Mouse (Mus musculus) layer of hippocampus, postnatal 10 days (tissue): Measurements from ENCODE around the gene Kl. TPM values are rescaled to one million over a fixed set of nuclear protein-coding genes. Genes with fewer than 3 reads are reported as not detected.

Experiments used
- DNase-seq, 2 experiments: peaks; one replicate each; pipeline ENCODE4 v3.0.0; 2021; ENCODE audit warnings: low spot score in 2 of 2
- total RNA-seq, 2 experiments: library from RNA; stranded (reverse); gene quantifications; 2 replicates each; pipeline ENCODE4 v1.2.3; 2021

Gene Kl
- total RNA-seq, 2 experiments from 2014 or later: 3.9 to 5.1 TPM

GRCm38 (mm10) chr5:150961615-150962014 lies 9.2 kb downstream of the Kl start:
- DNase-seq: no peak

GRCm38 (mm10) chr5:150962756-150963155 lies 10.3 kb downstream of the Kl start:
- no peak for DNase-seq

- DNase-seq: no peak
Measured at GRCm38 (mm10) chr5:150967925-150968324, 15.5 kb downstream of the Kl start.

- no peak for DNase-seq
Measured at GRCm38 (mm10) chr5:150970551-150970950, 18.1 kb downstream of the Kl start.

- no peak for DNase-seq
Measured at GRCm38 (mm10) chr5:150971126-150971525, 18.7 kb downstream of the Kl start.

- DNase-seq: no peak
Measured at GRCm38 (mm10) chr5:150974226-150974625, 21.8 kb downstream of the Kl start.

GRCm38 (mm10) chr5:150977383-150977958 lies 25.1 kb downstream of the Kl start:
- no peak for DNase-seq

GRCm38 (mm10) chr5:150979341-150980136 lies 27.1 kb downstream of the Kl start:
- no peak for DNase-seq

GRCm38 (mm10) chr5:150982082-150982481 lies 29.7 kb downstream of the Kl start:
- DNase-seq: no peak

- no peak for DNase-seq
Measured at GRCm38 (mm10) chr5:150994096-150994495, 41.7 kb downstream of the Kl start.

GRCm38 (mm10) chr5:150996586-150996985 lies 44.2 kb downstream of the Kl start:
- no peak for DNase-seq

GRCm38 (mm10) chr5:151001111-151001510 lies 48.7 kb downstream of the Kl start:
- no peak for DNase-seq

- no peak for DNase-seq
Measured at GRCm38 (mm10) chr5:151002051-151002450, 49.6 kb downstream of the Kl start.

- DNase-seq: no peak
Measured at GRCm38 (mm10) chr5:151004216-151004755, 51.9 kb downstream of the Kl start.

GRCm38 (mm10) chr5:151018450-151018849 lies 66.0 kb downstream of the Kl start:
- no peak for DNase-seq

- DNase-seq: no peak
Measured at GRCm38 (mm10) chr5:151018959-151019358, 66.6 kb downstream of the Kl start.

GRCm38 (mm10) chr5:151020031-151020820 lies 67.8 kb downstream of the Kl start:
- no peak for DNase-seq

- no peak for DNase-seq
Measured at GRCm38 (mm10) chr5:151020831-151021230, 68.4 kb downstream of the Kl start.

- DNase-seq: no peak
Measured at GRCm38 (mm10) chr5:151022026-151022425, 69.6 kb downstream of the Kl start.

GRCm38 (mm10) chr5:151022939-151023338 lies 70.5 kb downstream of the Kl start:
- DNase-seq: no peak

- DNase-seq: peak in 1 of 2 experiments; percentile 37
Measured at GRCm38 (mm10) chr5:151023461-151023860, 71.1 kb downstream of the Kl start.

GRCm38 (mm10) chr5:151024483-151024882 lies 72.1 kb downstream of the Kl start:
- DNase-seq: no peak
